Mouse (Mus musculus) C2C12 (cell line): ENCODE results near the gene Gm20388.

ENCODE experiments used
- CTCF ChIP-seq: IDR thresholded peaks from one replicate; pipeline ENCODE4 v1.5.1; 2011; ENCODE audit not compliant: control insufficient read depth, insufficient read depth, insufficient read length
- MAX ChIP-seq: IDR thresholded peaks from one replicate; pipeline ENCODE4 v1.6.1; 2011; ENCODE audit warnings: mild to moderate bottlenecking, control low read depth
- MYOG ChIP-seq: IDR thresholded peaks from one replicate; pipeline ENCODE4 v1.6.1; 2011; ENCODE audit not compliant: control insufficient read depth, insufficient read length; ENCODE audit errors: extremely low read depth
- USF1 ChIP-seq: IDR thresholded peaks from one replicate; pipeline ENCODE4 v1.6.1; 2011; ENCODE audit warnings: low read depth, mild to moderate bottlenecking, control low read depth, moderate library complexity

- TF ChIP-seq MAX (no peak), CTCF (no peak), MYOG (no peak), USF1 (no peak)
These were observed 395.3 kb downstream of the Gm20388 start for GRCm38 (mm10) chr8:120305800-120306385.
